ENCODE assay signal across 7 mouse cellular contexts in the genomic region with DNA sequence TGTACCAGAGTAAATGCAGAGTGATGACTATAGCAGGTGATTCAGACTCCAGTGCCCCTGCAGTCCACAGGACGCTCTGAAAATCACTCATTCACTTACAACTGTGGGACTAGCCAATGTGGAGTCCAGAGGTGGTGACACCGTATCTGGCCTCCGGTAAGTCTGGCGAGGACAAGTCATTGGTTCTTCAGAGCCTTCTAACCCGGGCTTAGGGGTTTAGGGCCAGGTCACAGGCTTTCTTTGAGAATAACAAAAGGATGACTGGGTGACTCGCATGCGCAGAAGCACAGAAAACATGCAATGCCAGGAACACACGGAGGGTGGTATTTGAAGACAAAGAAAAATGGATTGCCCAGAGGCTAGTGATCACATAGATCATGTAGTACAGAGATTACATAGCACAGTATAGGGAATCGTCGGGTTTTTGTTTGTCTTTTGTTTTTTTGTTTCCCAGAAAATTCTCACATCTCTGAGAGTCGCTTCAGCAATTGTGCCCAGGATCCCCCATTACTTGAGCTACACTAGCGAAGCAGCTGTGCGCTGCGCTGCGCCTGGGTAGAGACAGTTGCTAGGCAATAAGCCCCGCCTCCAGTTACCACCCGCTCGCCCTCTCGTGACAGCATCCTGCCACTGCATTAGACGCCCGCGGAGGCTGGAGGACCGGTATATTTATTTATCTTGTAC. TPM values are rescaled to one million over a fixed set of nuclear protein-coding genes. Genes with fewer than 3 reads are reported as not detected.
DNase-seq lines count a peak whose midpoint lies in the region; ATAC-seq and TF ChIP-seq lines count a peak whose summit lies in the region.

No protein-coding gene starts in this region.

- intact Hi-C loops in left cerebral cortex, postnatal 36 days (cut with DNase I), result no loop called here

- peak; percentile 88 for DNase-seq in adrenal gland, postnatal 14 days
- DNase-seq in embryo, embryonic 11.5 days (ENCODE audit: low read depth, low spot score), result peak; percentile 78
- peak; percentile 64 to 81 for DNase-seq in gastrocnemius, postnatal 4 days (ENCODE audit: low spot score in 2 of 2)
- peak; percentile 48 for DNase-seq in kidney, adult 11 months
- DNase-seq in left cerebral cortex, postnatal 36 days (ENCODE audit: low spot score in 2 of 2), result peak; percentile 82

- WGBS in midbrain, embryonic 13.5 days, result 8% methylated on average over 23 of the region's 23 CpGs
- WGBS in small intestine, adult 2 months, result 20% methylated on average over 23 of the region's 23 CpGs

- TF ChIP-seq CTCF in small intestine, adult 2 months (IDR thresholded peaks at IDR 0.05; ENCODE audit: extremely low read depth, insufficient read length, insufficient replicate concordance, low read depth, low read length), result peak; percentile 46; the same call in 1 of the 2 replicates

- H3K9me3 ChIP-seq in midbrain, embryonic 13.5 days, result no peaks in the 10 kb centered on the region

- peaks cover 39% of the 10 kb centered on the region for H3K27me3 ChIP-seq in midbrain, embryonic 13.5 days
- no peaks in the 10 kb centered on the region; the same call in 1 of the 2 replicates for H3K27me3 ChIP-seq in small intestine, adult 2 months (ENCODE audit: control insufficient read depth, insufficient read depth, low read length)

- peak overlapping the region; percentile 36; the same call in 1 of the 2 replicates for H3K9ac ChIP-seq in midbrain, embryonic 13.5 days (replicated peaks)

- 0 out of 2 replicates have a peak, but pooled peaks cover 3% of the 10 kb centered on the region for H3K36me3 ChIP-seq in midbrain, embryonic 13.5 days
- H3K36me3 ChIP-seq in small intestine, adult 2 months (ENCODE audit: control insufficient read depth, insufficient read depth, low read length), result no peaks in the 10 kb centered on the region

- peak; percentile 93 for ATAC-seq in midbrain, embryonic 13.5 days

- peak overlapping the region; percentile 91 for H3K27ac ChIP-seq in midbrain, embryonic 13.5 days
- no peak overlapping the region for H3K27ac ChIP-seq in small intestine, adult 2 months (ENCODE audit: insufficient read depth, low read depth, low read length)

- no peak for TF ChIP-seq POLR2A in small intestine, adult 2 months (IDR thresholded peaks at IDR 0.05; ENCODE audit: low read depth, low read length)

- H3K4me3 ChIP-seq in midbrain, embryonic 13.5 days (replicated peaks), result peak overlapping the region; percentile 12; the same call in 1 of the 2 replicates
- H3K4me3 ChIP-seq in small intestine, adult 2 months (ENCODE audit: low read depth, low read length), result no peak overlapping the region

- peak overlapping the region; percentile 43 for H3K4me2 ChIP-seq in midbrain, embryonic 13.5 days (replicated peaks)

- H3K4me1 ChIP-seq in midbrain, embryonic 13.5 days (replicated peaks), result peaks cover 25% of the 10 kb centered on the region
- H3K4me1 ChIP-seq in small intestine, adult 2 months (ENCODE audit: control insufficient read depth, insufficient read depth, insufficient read length, low read length), result no peaks in the 10 kb centered on the region

RNA-seq across cellular contexts. Expression of gene Dmrtb1, which starts 10.2 kb away (rescaled TPM):
- 0.26 TPM in 1 of 2 replicates, not detected in the other for total RNA-seq in adrenal gland, postnatal 14 days (2021)
- not detected for total RNA-seq in gastrocnemius, postnatal 4 days (2021)
- 1 to 10 TPM in 1 of 2 experiments, under 1 TPM in 1; 0.41 to 1.1 TPM for total RNA-seq in left cerebral cortex, postnatal 36 days (2021)
- polyA plus RNA-seq in midbrain, embryonic 13.5 days (2015; fragmentation: Nextera tagmentation; extraction: Ambion mirVana), result 79.2 and 91.8 TPM in 2 replicates
- not detected in 2 replicates for polyA plus RNA-seq in small intestine, adult 2 months (2012; rRNA removed)
